Mouse (Mus musculus) small intestine, adult 2 months (tissue): Measurements from ENCODE around the gene Efna3.

ENCODE experiments used
- CTCF ChIP-seq: fragments of 200-500 bp; IDR thresholded peaks from 2 replicates; pipeline ENCODE4 v1.5.1; 2012; ENCODE audit warnings: low read depth, mild to moderate bottlenecking, control low read depth, inconsistent platforms, low read length, moderate library complexity, mixed read lengths; ENCODE audit not compliant: insufficient replicate concordance, insufficient read length; ENCODE audit errors: extremely low read depth
- POLR2A ChIP-seq: fragments of 200-500 bp; IDR thresholded peaks from 2 replicates; pipeline ENCODE4 v1.6.1; 2012; ENCODE audit warnings: low read depth, mild to moderate bottlenecking, control low read depth, inconsistent platforms, low read length, moderate library complexity

DNA sequence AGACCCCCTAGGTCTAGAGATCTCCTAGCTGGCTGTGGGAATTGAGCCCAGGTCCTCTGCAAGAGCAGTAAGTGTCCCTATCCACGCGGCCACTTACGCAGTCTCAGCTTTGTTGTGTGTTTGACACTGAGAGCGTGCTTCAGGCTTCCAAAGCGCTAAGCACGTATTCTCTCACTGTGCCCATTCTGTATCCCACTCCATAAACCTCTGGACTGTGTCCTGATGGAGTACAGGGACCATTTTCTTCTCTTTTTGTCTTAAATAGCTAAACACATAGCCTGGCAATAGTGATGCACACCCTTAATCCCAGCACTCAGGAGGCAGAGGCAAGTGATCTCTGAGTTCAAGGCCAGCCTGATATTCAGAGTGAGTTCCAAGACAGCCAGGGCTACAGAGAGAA, 23.9 kb downstream of the Efna3 start:
- TF ChIP-seq CTCF (no peak), POLR2A (no peak)
